Mouse (Mus musculus): ENCODE measurements at regions not wholly inside any gene's neighbourhood (a gene's known extent, or its start where the extent isn't known, plus 50 kb on each side); places are given as distances from the start of the nearest gene placed in this dataset.
"Not testable (repeated sequence)": the region's sequence is repeated elsewhere in the genome, so short reads cannot be mapped to it uniquely, and the experiment has no call there.

DNA sequence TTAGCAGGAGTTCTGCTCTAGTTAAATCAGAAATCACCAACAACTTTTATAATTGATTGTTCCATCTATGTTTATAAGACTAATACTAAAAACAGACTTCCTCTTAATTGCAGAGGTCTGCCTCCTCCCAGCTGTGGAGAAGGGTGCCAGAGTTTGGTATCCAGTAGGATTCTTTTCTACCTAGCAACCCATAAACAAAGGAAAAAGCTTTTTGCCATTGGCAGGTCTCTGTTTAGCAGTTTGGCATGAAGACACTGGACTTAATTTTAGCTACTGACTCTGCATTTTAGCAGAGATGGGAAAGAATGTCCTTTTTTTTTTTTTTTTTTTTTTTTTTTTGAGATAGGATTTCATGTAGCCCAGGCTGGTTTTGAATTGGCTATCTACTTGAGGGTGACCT lies 1628.4 kb downstream of the A830018L16Rik start:
- no peak for ATAC-seq

DNA sequence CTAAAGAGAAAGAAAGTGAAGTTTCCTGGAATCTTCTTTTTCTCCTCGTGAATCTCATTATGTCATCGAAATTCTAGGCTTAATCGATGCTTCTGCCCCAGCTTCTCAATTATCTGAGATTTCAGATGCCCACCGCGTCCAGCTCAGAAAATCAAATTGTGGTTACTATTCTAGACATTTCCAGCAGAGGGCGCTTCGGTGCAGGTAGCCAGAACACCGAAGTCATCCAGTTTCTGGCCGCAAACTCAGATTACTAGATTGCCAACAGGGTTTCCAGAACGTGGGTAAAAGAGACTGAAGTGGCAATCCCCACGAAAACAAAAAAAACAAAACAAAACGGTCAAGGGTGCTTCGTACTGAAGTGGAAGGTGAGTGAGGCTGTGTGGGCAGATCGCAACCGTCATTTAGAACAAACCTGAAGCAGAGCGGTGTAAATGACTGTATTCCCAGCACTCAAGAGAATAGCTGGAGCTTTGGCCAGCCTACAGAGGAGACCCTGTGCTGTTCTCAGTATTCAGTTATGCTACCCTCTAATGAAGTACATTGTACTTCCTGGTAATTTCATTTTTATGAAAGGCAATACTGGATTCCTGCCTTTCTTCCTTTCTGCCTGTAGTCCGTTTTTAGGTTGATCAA lies 1636.4 kb downstream of the A830018L16Rik start:
- peak; percentile 61 for ATAC-seq

DNA sequence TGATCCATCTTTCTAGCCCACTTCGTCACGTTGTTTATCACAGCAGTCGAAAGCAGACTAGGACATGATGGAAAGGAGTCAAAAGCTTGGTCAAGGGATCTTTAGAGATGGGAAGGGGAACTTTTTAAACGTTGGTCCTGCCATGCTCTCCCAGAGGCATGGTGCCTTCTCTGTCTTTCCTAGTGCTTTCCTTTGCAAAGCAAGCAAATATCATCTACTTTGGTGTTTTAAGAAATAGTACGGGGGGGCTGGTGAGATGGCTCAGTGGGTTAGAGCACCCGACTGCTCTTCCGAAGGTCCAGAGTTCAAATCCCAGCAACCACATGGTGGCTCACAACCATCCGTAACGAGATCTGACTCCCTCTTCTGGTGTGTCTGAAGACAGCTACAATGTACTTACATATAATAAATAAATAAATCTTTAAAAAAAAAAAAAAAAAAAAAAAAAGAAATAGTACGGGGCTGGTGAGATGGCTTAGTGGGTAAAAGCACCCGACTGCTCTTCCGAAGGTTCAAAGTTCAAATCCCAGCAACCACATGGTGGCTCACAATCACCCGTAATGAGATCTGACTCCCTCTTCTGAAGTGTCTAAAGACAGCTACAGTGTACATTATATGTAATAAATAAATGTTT lies 1637.6 kb downstream of the A830018L16Rik start:
- ATAC-seq = not testable (repeated sequence)

DNA sequence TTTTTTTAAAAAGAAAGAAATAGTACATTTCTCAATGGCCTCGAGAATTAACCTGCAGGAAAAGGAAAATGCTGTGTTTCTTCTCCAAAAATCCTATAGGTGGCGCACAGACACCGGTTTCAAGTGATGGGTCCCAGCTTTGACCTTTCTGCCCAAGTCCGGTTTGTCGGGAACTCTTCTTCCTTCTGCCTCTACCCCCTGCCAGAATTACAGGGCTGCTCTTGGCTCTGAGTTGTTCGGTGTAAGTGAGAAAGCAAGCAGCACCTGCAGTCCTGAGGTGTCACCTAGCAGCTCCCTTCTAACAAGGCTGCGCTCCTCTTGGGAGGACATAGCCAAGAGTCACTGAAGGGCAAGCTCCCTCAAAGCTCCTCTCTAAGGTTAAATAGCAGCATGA lies 1638.2 kb downstream of the A830018L16Rik start:
- peak; percentile 50 for ATAC-seq

DNA sequence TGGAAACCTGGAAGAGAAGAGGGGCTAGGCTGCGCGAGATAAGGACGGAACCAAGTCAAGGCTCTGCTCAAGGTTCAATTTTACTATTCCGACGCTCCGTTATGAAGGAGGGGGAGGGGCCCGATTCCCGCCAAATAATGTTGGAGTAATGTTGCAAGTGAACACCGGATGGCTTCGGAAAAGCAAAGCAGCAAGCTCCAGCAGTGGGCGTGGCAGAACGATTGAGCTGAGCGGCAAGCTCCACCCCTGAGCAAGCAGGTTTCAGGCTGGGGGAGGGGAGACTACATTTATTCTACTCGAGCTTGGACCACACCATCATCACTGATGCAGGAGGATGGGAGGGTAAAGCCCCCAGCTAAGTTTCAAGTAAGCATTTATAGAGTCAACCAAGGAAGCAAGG lies 1643.8 kb downstream of the A830018L16Rik start:
- no peak for ATAC-seq

DNA sequence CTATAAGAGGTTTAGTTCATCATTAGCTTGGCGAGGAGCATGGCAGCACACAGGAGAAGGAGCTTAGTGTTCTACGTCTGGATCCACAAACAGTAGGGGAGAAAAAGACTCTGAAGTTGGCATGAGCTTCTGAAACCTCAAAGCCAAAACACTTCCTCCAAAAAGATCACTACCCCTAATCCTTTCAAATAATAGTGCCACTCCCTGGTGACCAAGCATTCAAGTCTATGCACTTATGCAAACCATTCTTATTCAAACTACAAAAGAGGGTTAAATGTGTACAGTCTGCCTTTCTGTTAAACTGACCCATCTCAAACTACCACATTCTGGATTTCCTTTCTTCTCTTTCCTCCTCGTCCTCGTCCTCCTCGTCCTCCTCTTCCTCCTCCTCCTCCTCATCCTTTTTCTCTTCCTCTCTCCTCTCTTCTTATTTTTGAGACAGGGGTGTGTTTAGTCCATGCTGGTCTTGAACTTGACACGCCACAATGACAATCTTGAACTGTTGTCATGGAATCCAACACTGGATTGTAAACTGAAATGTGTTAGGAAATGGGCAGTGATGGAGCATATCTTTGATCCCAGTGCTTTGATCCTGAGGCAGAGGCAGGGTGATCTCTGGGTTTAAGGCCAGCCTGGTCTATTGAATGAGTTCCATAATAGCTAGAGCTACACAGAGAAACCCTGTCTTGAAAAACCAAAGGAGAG lies 1645.9 kb downstream of the A830018L16Rik start:
- ATAC-seq = no peak
